In the genomic region with DNA sequence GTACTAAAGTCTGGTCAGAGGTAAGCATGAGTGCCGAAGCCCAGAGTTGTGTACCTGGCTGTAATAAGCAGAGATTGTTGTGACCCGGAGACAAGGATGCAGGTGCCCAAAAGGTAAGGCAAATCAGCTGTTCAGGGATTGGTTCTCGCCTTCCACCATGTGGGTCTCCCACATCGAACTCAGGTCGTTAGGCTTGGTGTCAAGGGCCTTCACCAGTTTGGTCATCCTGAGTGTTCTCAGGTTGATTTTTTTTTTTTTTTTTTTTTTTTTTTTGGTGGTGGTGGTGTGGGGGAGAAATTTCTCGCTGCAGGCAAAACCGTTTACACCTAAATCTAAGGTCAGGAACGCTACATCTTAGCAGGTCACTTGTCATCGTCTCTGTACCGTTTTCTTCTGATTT, we compare ENCODE assay signal across 8 mouse cellular contexts. TPM values are rescaled to one million over a fixed set of nuclear protein-coding genes. Genes with fewer than 3 reads are reported as not detected.
DNase-seq lines count a peak whose midpoint lies in the region; ATAC-seq and TF ChIP-seq lines count a peak whose summit lies in the region.

No protein-coding gene starts in this region.

- H3K27ac ChIP-seq in liver, adult 2 months (replicated peaks; ENCODE audit: insufficient read depth, low read depth, low read length) = peak overlapping the region; percentile 64; the same call in 1 of the 2 replicates
- H3K27ac ChIP-seq in embryonic fibroblast, embryonic 13.5 days (ENCODE audit: insufficient read depth, low read length) = peak overlapping the region; percentile 62
- peak overlapping the region; percentile 80 for H3K27ac ChIP-seq in limb, embryonic 10.5 days
- H3K27ac ChIP-seq in neural tube, embryonic 14.5 days (ENCODE audit: low read depth, low read length) = peak overlapping the region; percentile 64; the same call in 1 of the 2 replicates

- H3K4me3 ChIP-seq in liver, adult 2 months (ENCODE audit: insufficient read depth, low read depth, low read length) = peak overlapping the region; percentile 90; the same call in 1 of the 2 replicates
- peak overlapping the region; percentile 53 for H3K4me3 ChIP-seq in embryonic fibroblast, embryonic 13.5 days (ENCODE audit: insufficient read depth, low read length)
- peak overlapping the region; percentile 85 for H3K4me3 ChIP-seq in limb, embryonic 10.5 days
- H3K4me3 ChIP-seq in neural tube, embryonic 14.5 days (ENCODE audit: low read depth, low read length) = peak overlapping the region; percentile 83

- ATAC-seq in neural tube, embryonic 14.5 days (ENCODE audit: low read depth) = no peak

- no peaks in the 10 kb centered on the region for H3K27me3 ChIP-seq in liver, adult 2 months (ENCODE audit: control insufficient read depth, insufficient read depth, low read length)
- no peaks in the 10 kb centered on the region for H3K27me3 ChIP-seq in limb, embryonic 10.5 days (ENCODE audit: low read depth, poor library complexity, severe bottlenecking)
- H3K27me3 ChIP-seq in neural tube, embryonic 14.5 days (ENCODE audit: control insufficient read depth, insufficient read depth, low read length) = no peaks in the 10 kb centered on the region

- WGBS in liver, adult 2 months = 32% methylated on average over 10 of the region's 10 CpGs
- whole genome bisulfite sequencing in limb, embryonic 10.5 days = 41% methylated on average over 10 of the region's 10 CpGs
- 44% methylated on average over 10 of the region's 10 CpGs for WGBS in neural tube, embryonic 14.5 days

- peaks cover 6% of the 10 kb centered on the region for H3K4me1 ChIP-seq in liver, adult 2 months (ENCODE audit: control insufficient read depth, insufficient read depth, low read length)
- no peaks in the 10 kb centered on the region for H3K4me1 ChIP-seq in embryonic fibroblast, embryonic 13.5 days (ENCODE audit: control insufficient read depth, insufficient read depth, low read length)
- H3K4me1 ChIP-seq in limb, embryonic 10.5 days = peaks cover 22% of the 10 kb centered on the region
- peaks cover 17% of the 10 kb centered on the region; the same call in 1 of the 2 replicates for H3K4me1 ChIP-seq in neural tube, embryonic 14.5 days (ENCODE audit: control insufficient read depth, insufficient read depth, low read length)

- H3K4me2 ChIP-seq in neural tube, embryonic 14.5 days (ENCODE audit: low read depth, low read length) = peak overlapping the region; percentile 80

- H3K36me3 ChIP-seq in liver, adult 2 months (ENCODE audit: control insufficient read depth, insufficient read depth, low read length) = peaks cover 17% of the 10 kb centered on the region; the same call in 1 of the 2 replicates
- peaks cover 38% of the 10 kb centered on the region for H3K36me3 ChIP-seq in limb, embryonic 10.5 days
- H3K36me3 ChIP-seq in neural tube, embryonic 14.5 days (ENCODE audit: control insufficient read depth, insufficient read depth, low read length) = peaks cover 13% of the 10 kb centered on the region

- no peak for TF ChIP-seq CTCF in liver, adult 2 months (IDR thresholded peaks at IDR 0.05; ENCODE audit: low read depth, low read length)
- no peak for TF ChIP-seq CTCF in embryonic fibroblast, embryonic 13.5 days (IDR thresholded peaks at IDR 0.05; ENCODE audit: borderline replicate concordance, insufficient read depth, low read length)

- H3K9ac ChIP-seq in liver, adult 2 months (ENCODE audit: low read depth, low read length) = no peak overlapping the region; the same call in 1 of the 2 replicates
- peak overlapping the region; percentile 80; the same call in 1 of the 2 replicates for H3K9ac ChIP-seq in neural tube, embryonic 14.5 days (replicated peaks; ENCODE audit: low read depth, low read length)

- H3K79me2 ChIP-seq in liver, adult 2 months (ENCODE audit: control insufficient read depth, insufficient read depth, low read length) = no peaks in the 10 kb centered on the region; the same call in 1 of the 2 replicates

- H3K9me3 ChIP-seq in limb, embryonic 10.5 days (replicated peaks) = no peaks in the 10 kb centered on the region
- no peaks in the 10 kb centered on the region for H3K9me3 ChIP-seq in neural tube, embryonic 14.5 days (ENCODE audit: control insufficient read depth, low read length)

- peak; percentile 6 for DNase-seq in liver, adult 2 months (ENCODE audit: extremely low read depth, low read depth, low spot score)
- DNase-seq in liver = no peak
- no peak for DNase-seq in limb, embryonic 10.5 days (ENCODE audit: low spot score)
- DNase-seq in T-cell, adult 2 months (ENCODE audit: low spot score) = no peak
- no peak for DNase-seq in right cerebral cortex, postnatal 10 days (ENCODE audit: low spot score in 2 of 2)
- DNase-seq in yolk sac, embryonic 10.5 days (ENCODE audit: low spot score) = no peak

- no peak for TF ChIP-seq POLR2A in liver, adult 2 months (IDR thresholded peaks at IDR 0.05; ENCODE audit: extremely low read depth, insufficient read depth, low read length)
- TF ChIP-seq POLR2A in embryonic fibroblast, embryonic 13.5 days (IDR thresholded peaks at IDR 0.05; ENCODE audit: low read depth, low read length) = no peak

RNA-seq across cellular contexts. Expression of gene Eif3l, which starts 0.5 kb away (rescaled TPM):
- total RNA-seq in liver, adult 2 months (2014; rRNA removed) = 82.1 and 94.2 TPM in 2 replicates
- 98.3 and 103 TPM in 2 replicates for polyA plus RNA-seq in liver, adult 2 months (2012; rRNA removed)
- 247 and 268 TPM in 2 replicates for polyA plus RNA-seq in embryonic fibroblast, embryonic 13.5 days (2011; ENCODE audit: insufficient read length, low read depth, missing spikeins)
- polyA plus RNA-seq in limb, embryonic 10.5 days (2016; fragmentation: Nextera tagmentation; extraction: Ambion mirVana) = 278 and 295 TPM in 2 replicates
- polyA plus RNA-seq in neural tube, embryonic 14.5 days (2014; fragmentation: Nextera tagmentation; extraction: Ambion mirVana) = 169 and 183 TPM in 2 replicates

RNA-seq across cellular contexts. Expression of gene Ankrd54, which starts 11.8 kb away (rescaled TPM):
- total RNA-seq in liver, adult 2 months (2014; rRNA removed) = 5.1 and 6.4 TPM in 2 replicates
- 22.5 and 27.1 TPM in 2 replicates for polyA plus RNA-seq in liver, adult 2 months (2012; rRNA removed)
- 10.4 and 13.8 TPM in 2 replicates for polyA plus RNA-seq in embryonic fibroblast, embryonic 13.5 days (2011; ENCODE audit: insufficient read length, low read depth, missing spikeins)
- 73.8 and 77.9 TPM in 2 replicates for polyA plus RNA-seq in limb, embryonic 10.5 days (2016; fragmentation: Nextera tagmentation; extraction: Ambion mirVana)
- 45.9 and 46.2 TPM in 2 replicates for polyA plus RNA-seq in neural tube, embryonic 14.5 days (2014; fragmentation: Nextera tagmentation; extraction: Ambion mirVana)

RNA-seq across cellular contexts. Expression of gene Galr3, which starts 32.8 kb away (rescaled TPM):
- total RNA-seq in liver, adult 2 months (2014; rRNA removed) = not detected in 2 replicates
- polyA plus RNA-seq in liver, adult 2 months (2012; rRNA removed) = 0.09 TPM in 1 of 2 replicates, not detected in the other
- not detected in 2 replicates for polyA plus RNA-seq in embryonic fibroblast, embryonic 13.5 days (2011; ENCODE audit: insufficient read length, low read depth, missing spikeins)
- 0.13 TPM in 1 of 2 replicates, not detected in the other for polyA plus RNA-seq in limb, embryonic 10.5 days (2016; fragmentation: Nextera tagmentation; extraction: Ambion mirVana)
- polyA plus RNA-seq in neural tube, embryonic 14.5 days (2014; fragmentation: Nextera tagmentation; extraction: Ambion mirVana) = not detected in 2 replicates

RNA-seq across cellular contexts. Expression of gene Micall1, which starts 34.3 kb away (rescaled TPM):
- 3.0 and 3.3 TPM in 2 replicates for total RNA-seq in liver, adult 2 months (2014; rRNA removed)
- 6.2 and 8.9 TPM in 2 replicates for polyA plus RNA-seq in liver, adult 2 months (2012; rRNA removed)
- 17.0 and 27.4 TPM in 2 replicates for polyA plus RNA-seq in embryonic fibroblast, embryonic 13.5 days (2011; ENCODE audit: insufficient read length, low read depth, missing spikeins)
- polyA plus RNA-seq in limb, embryonic 10.5 days (2016; fragmentation: Nextera tagmentation; extraction: Ambion mirVana) = 6.8 and 9.7 TPM in 2 replicates
- 12.6 and 13.1 TPM in 2 replicates for polyA plus RNA-seq in neural tube, embryonic 14.5 days (2014; fragmentation: Nextera tagmentation; extraction: Ambion mirVana)

RNA-seq across cellular contexts. Expression of gene H1f0, which starts 46.2 kb away (rescaled TPM):
- 64.2 and 82.1 TPM in 2 replicates for total RNA-seq in liver, adult 2 months (2014; rRNA removed)
- polyA plus RNA-seq in liver, adult 2 months (2012; rRNA removed) = 68.0 and 79.0 TPM in 2 replicates
- 107 and 206 TPM in 2 replicates for polyA plus RNA-seq in embryonic fibroblast, embryonic 13.5 days (2011; ENCODE audit: insufficient read length, low read depth, missing spikeins)
- 330 and 448 TPM in 2 replicates for polyA plus RNA-seq in limb, embryonic 10.5 days (2016; fragmentation: Nextera tagmentation; extraction: Ambion mirVana)
- 45.6 and 126 TPM in 2 replicates for polyA plus RNA-seq in neural tube, embryonic 14.5 days (2014; fragmentation: Nextera tagmentation; extraction: Ambion mirVana)
